Mouse (Mus musculus) liver, embryonic 18 days (tissue): ENCODE data around the gene Cnga4. TPM values are rescaled to one million over a fixed set of nuclear protein-coding genes. Genes with fewer than 3 reads are reported as not detected.

Source experiments
- polyA plus RNA-seq: library from polyadenylated mRNA; depleted of rRNA; stranded (reverse); fragments of >200 nt; gene quantifications from 2 replicates; pipeline ENCODE4 v1.2.3, GENCODE M21; 2012; rRNA removed

The Cnga4 gene
- polyA plus RNA-seq, result 0.02 and 0.04 TPM in 2 replicates

DNA sequence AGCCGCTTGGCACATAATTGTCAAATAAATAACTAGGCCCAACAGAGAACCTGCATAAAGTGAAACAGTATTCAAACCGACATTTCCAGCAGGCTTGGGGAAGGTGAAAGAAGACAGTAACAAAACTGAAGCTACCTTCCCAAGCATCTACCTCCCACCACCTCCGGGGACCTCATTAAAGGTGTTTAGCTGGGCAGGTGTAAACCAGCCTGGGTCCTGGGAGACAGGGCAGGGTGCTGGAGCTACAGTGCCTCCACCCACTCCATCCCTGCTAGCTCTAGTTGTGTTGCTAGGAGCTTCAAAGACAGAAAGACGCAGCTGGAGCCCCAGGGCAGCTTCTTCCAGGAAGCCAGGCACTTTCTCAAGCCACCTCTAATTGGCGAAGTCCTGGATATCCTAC is at the start of gene Cnga4:
Cnga4 (plus strand) TSS at position 301 of the 400 bp plus-strand sequence.

DNA sequence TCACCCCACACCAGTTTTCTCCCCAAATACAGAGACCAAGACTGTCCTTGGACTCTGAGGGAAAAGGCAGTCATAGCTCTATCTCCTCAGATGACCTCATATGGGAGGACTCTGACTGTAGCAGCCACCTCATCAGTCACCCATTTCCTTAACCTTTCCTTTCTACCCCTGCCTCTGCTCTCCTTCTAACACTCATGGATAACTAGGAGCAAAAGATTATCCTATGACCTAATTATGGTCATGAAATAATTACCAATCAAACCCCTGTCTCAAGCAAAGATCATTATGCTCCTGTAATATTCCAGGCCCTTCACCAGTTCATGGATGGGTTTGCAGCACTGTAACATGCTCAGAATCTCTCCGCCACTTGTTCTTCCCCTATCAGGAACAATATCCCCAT is 36.4 kb upstream of the Cnga4 start, which contains the start of gene Olfr692:
Olfr692 (plus strand) TSS at position 301 of the 400 bp plus-strand sequence.

DNA sequence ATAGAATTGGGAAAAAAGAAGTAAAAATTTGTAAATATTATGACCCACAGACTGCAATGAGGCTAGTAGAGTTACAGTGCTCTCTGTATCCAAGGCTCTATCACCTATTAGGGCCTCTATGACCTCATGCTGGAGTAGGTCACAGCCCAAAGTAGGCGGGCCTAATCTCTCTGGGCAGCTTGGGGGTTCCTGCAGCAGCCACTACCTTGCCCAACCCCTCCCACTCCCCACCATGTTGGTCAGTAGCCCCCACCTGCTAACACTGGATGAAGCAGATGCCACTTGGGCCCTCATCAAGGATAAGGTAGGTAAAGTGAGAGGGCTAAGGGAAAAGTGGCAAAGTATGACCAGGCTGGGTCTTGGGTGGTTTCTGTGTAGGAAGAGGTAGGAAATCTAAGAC is 29.5 kb upstream of the Cnga4 start, which contains the start of gene Gm5901:
Gm5901 (plus strand) TSS at position 173 of the 400 bp plus-strand sequence.

DNA sequence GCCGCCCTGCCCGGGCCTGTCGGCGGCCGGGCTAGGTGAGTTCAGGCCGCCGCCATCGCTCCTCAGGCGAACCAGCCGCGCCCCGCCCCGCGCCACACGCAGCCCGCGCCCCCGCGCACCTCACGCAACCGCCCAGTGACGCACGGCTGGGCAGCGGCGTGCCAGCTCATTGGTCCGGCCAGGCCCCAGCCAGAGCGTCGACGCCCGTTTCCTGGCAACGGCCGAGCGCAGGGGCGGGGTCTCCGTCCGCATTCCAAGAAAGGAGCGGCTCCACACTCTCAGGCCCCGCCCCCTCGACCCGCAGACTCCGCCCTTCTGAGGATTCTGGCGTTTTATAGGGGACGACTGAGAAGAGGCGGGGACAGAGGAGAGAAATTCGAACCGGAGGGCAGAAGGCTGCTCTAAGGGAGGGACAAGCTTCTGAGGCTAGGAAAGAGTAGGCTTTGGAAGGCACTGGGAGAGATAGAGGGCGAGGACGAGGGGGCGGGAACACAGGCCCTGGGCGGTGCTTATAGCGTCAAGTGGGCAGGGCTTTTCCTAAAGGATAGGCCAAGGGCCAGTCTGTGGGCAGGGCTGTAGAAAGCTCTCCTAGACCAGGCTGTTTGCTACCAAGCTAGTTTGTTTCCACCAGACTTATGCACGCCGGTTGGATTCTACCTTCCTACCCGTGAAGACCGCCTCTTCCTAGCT is 4.3 kb upstream of the Cnga4 start, which contains the start of gene Fam160a2:
Fam160a2 (minus strand) TSS at position 120 of the 690 bp plus-strand sequence.

DNA sequence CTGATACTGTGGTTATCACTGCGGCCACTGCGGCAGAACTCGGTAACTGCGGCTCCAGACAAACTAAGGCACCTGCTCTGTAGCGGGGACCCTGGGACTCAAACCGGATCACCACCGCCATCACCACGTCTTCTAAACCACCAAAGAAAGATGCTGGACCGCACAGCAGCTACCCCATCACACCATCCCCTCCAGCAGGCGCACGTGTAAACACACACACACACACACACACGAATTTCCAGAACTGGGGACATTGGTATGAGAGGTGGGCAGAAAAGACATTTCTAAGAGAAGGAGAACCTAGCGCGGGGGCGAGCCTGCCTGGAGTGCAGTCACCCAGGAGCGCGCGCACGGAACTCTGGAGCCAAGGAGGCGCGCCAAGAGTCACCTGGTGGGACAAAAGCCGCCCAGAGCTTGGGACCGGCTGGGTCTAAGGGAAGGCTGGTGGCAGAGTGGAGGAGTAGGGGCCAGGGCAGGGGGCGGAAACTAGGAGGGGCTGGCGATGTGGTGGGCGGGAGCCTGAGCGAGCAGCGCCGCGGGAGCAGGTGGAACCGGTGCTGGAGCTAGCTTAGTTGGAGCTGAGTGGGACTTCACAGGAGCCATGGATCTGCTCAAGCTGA is 21.2 kb downstream of the Cnga4 start, which contains the start of gene Cckbr:
Cckbr (plus strand) TSS at position 308 of the 620 bp plus-strand sequence.

Other genes with a start within 250 kb of the Cnga4 start
- gene Olfr684, start 240.9 kb upstream of the Cnga4 start, polyA plus RNA-seq, result not detected in 2 replicates
- not detected in 2 replicates for gene Olfr685, start 218.6 kb upstream of the Cnga4 start, polyA plus RNA-seq
- not detected in 2 replicates for gene Olfr686, start 197.1 kb upstream of the Cnga4 start, polyA plus RNA-seq
- not detected in 2 replicates for gene Olfr688, start 116.5 kb upstream of the Cnga4 start, polyA plus RNA-seq
- gene Olfr689, start 93.4 kb upstream of the Cnga4 start, polyA plus RNA-seq, result not detected in 2 replicates
- gene Olfr690, start 70.5 kb upstream of the Cnga4 start, polyA plus RNA-seq, result not detected in 2 replicates
- not detected in 2 replicates for gene Olfr691, start 62.3 kb upstream of the Cnga4 start, polyA plus RNA-seq
- gene Olfr692, start 36.3 kb upstream of the Cnga4 start, polyA plus RNA-seq, result not detected in 2 replicates
- not detected in 2 replicates for gene Gm5901, start 29.5 kb upstream of the Cnga4 start, polyA plus RNA-seq
- 11.2 and 15.3 TPM in 2 replicates for gene Fam160a2, start 4.5 kb upstream of the Cnga4 start, polyA plus RNA-seq
- not detected in 2 replicates for gene Cckbr, start 21.2 kb downstream of the Cnga4 start, polyA plus RNA-seq
- gene Cavin3, start 77.7 kb downstream of the Cnga4 start, polyA plus RNA-seq, result 4.1 and 4.9 TPM in 2 replicates
- gene Smpd1, start 149.8 kb downstream of the Cnga4 start, polyA plus RNA-seq, result 12.1 and 14.5 TPM in 2 replicates
- 1.8 and 2.2 TPM in 2 replicates for gene Apbb1, start 177.1 kb downstream of the Cnga4 start, polyA plus RNA-seq
- 798 and 850 TPM in 2 replicates for gene Hpx, start 195.6 kb downstream of the Cnga4 start, polyA plus RNA-seq
- 6.6 and 8.1 TPM in 2 replicates for gene Trim3, start 229.0 kb downstream of the Cnga4 start, polyA plus RNA-seq
- gene Timm10b, start 235.5 kb downstream of the Cnga4 start, polyA plus RNA-seq, result 70.9 and 75.0 TPM in 2 replicates
- gene Arfip2, start 235.8 kb downstream of the Cnga4 start, polyA plus RNA-seq, result 15.7 and 16.9 TPM in 2 replicates
- 81.8 and 86.1 TPM in 2 replicates for gene Gm45799, start 236.0 kb downstream of the Cnga4 start, polyA plus RNA-seq
- gene Dnhd1, start 246.3 kb downstream of the Cnga4 start, polyA plus RNA-seq, result 0.95 and 1.00 TPM in 2 replicates